In the genomic region with DNA sequence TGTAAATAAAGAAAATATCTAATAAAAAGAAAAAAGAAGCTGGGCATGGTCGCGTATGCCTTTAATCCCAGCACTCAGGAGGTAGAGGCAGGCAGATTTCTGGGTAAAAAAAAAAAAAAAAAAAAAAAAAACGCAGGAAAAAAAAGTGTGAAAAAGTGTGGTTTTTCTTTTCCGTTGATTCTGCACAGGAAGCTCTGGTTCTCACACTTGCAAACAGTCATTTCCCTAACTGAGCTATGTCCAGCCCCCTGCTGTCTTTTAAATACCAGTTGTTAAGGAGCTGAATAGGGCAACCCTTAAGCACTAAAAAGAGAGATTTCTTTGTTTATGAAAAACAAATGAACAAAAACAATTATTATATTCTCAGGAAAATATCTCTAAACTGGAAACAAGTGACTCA, we compare ENCODE assay signal across 17 mouse cellular contexts. TPM values are rescaled to one million over a fixed set of nuclear protein-coding genes. Genes with fewer than 3 reads are reported as not detected.
DNase-seq lines count a peak whose midpoint lies in the region; ATAC-seq and TF ChIP-seq lines count a peak whose summit lies in the region.
"Had no signal": no experiment of that assay in that cellular context is flagged by ENCODE, and none has a peak within 500 bp of the region (broad histone marks: within the 10 kb centered on the region; RNA-seq: fewer than 3 reads in every experiment).

No protein-coding gene starts in this region.

- no peaks in the 10 kb centered on the region for H3K9me3 ChIP-seq in heart, embryonic 16.5 days (replicated peaks; ENCODE audit: control insufficient read depth, low read length)
- no peaks in the 10 kb centered on the region for H3K9me3 ChIP-seq in CH12.LX (replicated peaks; ENCODE audit: low read length)
- H3K9me3 ChIP-seq in liver, postnatal 0 days (ENCODE audit: low read length): no peaks in the 10 kb centered on the region
- H3K9me3 ChIP-seq: liver, embryonic 15.5 days; midbrain, embryonic 10.5 days; neural tube, embryonic 15.5 days had no signal

- H3K79me2 ChIP-seq in CH12.LX (replicated peaks; ENCODE audit: control insufficient read depth, extremely low read depth, insufficient read depth, poor library complexity, severe bottlenecking): no peaks in the 10 kb centered on the region

- dilution Hi-C loops in CH12.LX (cut with MboI; ENCODE audit: extremely low pct_ligation_motif_present, extremely low pct_unique_long_range_greater_than_20kb, low sequenced_read_pairs): no loop called here

- no peaks in the 10 kb centered on the region for H3K36me3 ChIP-seq in heart, embryonic 16.5 days (ENCODE audit: control insufficient read depth, insufficient read depth)
- H3K36me3 ChIP-seq in CH12.LX (replicated peaks in 1 of 2; ENCODE audit: control insufficient read depth in 1 of 2, insufficient read depth in 1 of 2, low read length in 1 of 2): no peaks in the 10 kb centered on the region
- H3K36me3 ChIP-seq in liver, postnatal 0 days (replicated peaks; ENCODE audit: insufficient read depth, low read length): no peaks in the 10 kb centered on the region
- H3K36me3 ChIP-seq: liver, embryonic 15.5 days; midbrain, embryonic 10.5 days; neural tube, embryonic 15.5 days had no signal

- peak; percentile 49; the same call in 1 of the 2 replicates for TF ChIP-seq EP300 in CH12.LX (IDR thresholded peaks at IDR 0.05; ENCODE audit: low read length)
- TF ChIP-seq EP300 in liver, postnatal 0 days (IDR thresholded peaks at IDR 0.05; ENCODE audit: low read depth): no peak

- no peak for DNase-seq in heart, adult 9 months (ENCODE audit: low spot score in 2 of 2)
- DNase-seq in CH12.LX (ENCODE audit: extremely low read depth): peak; percentile 55
- peak; percentile 26 for DNase-seq in brain, embryonic 14.5 days (ENCODE audit: low read depth)
- no peak for DNase-seq in yolk sac, embryonic 10.5 days (ENCODE audit: low spot score)
- DNase-seq in ovary, postnatal 14 days (ENCODE audit: low spot score): no peak
- DNase-seq in liver, postnatal 0 days: no peak
- DNase-seq: adrenal gland, postnatal 25 days; cerebellum, adult 2 months; gastrocnemius, postnatal 25 days; heart, postnatal 36 days; kidney, postnatal 4 days had no signal

- no peak for TF ChIP-seq POLR2A in CH12.LX (IDR thresholded peaks at IDR 0.05; ENCODE audit: low read depth, low read length)
- TF ChIP-seq POLR2A in brain, embryonic 14.5 days (IDR thresholded peaks at IDR 0.05; ENCODE audit: borderline replicate concordance, extremely low read depth, insufficient read depth, insufficient read length, poor library complexity, severe bottlenecking): no peak

- H3K27ac ChIP-seq in heart, embryonic 16.5 days (ENCODE audit: low read length): peak overlapping the region; percentile 39; the same call in 1 of the 2 replicates
- H3K27ac ChIP-seq in CH12.LX (ENCODE audit: insufficient read depth, low read depth): no peak overlapping the region
- no peak overlapping the region for H3K27ac ChIP-seq in liver, postnatal 0 days (ENCODE audit: low read depth)
- H3K27ac ChIP-seq: liver, embryonic 15.5 days; midbrain, embryonic 10.5 days; neural tube, embryonic 15.5 days had no signal

- no peaks in the 10 kb centered on the region for H3K27me3 ChIP-seq in heart, embryonic 16.5 days (ENCODE audit: control insufficient read depth, insufficient read depth, low read length)
- no peaks in the 10 kb centered on the region for H3K27me3 ChIP-seq in CH12.LX (replicated peaks)
- no peaks in the 10 kb centered on the region for H3K27me3 ChIP-seq in liver, postnatal 0 days (ENCODE audit: insufficient read depth, low read length)
- H3K27me3 ChIP-seq: liver, embryonic 15.5 days; neural tube, embryonic 15.5 days had no signal

- H3K4me1 ChIP-seq in heart, embryonic 16.5 days (ENCODE audit: control insufficient read depth, insufficient read depth, low read length): no peaks in the 10 kb centered on the region; the same call in 1 of the 2 replicates
- H3K4me1 ChIP-seq in CH12.LX (ENCODE audit: control insufficient read depth in 1 of 2, insufficient read depth in 2 of 2): peaks cover 2 to 21% of the 10 kb centered on the region in 2 experiments; a peak in 3 of 4 replicates
- peaks cover 4% of the 10 kb centered on the region; the same call in 1 of the 2 replicates for H3K4me1 ChIP-seq in liver, postnatal 0 days (ENCODE audit: insufficient read depth)
- H3K4me1 ChIP-seq: liver, embryonic 15.5 days; midbrain, embryonic 10.5 days; neural tube, embryonic 15.5 days had no signal

- in situ Hi-C loops in CH12.LX (cut with MboI; ENCODE audit: low pct_ligation_motif_present, low pct_unique_long_range_greater_than_20kb, low sequenced_read_pairs): no loop called here

- no peak for TF ChIP-seq CTCF in CH12.LX (conservative IDR thresholded peaks at IDR 0.05 in 1 of 2, IDR thresholded peaks at IDR 0.05 in 1 of 2; ENCODE audit: low read depth in 2 of 2, low read length in 2 of 2)
- no peak for TF ChIP-seq CTCF in brain, embryonic 14.5 days (IDR thresholded peaks at IDR 0.05; ENCODE audit: borderline replicate concordance, extremely low read depth, insufficient read depth, insufficient read length)
- TF ChIP-seq CTCF in liver, postnatal 0 days (IDR thresholded peaks at IDR 0.05; ENCODE audit: low read depth): no peak

- peak; percentile 53; the same call in 1 of the 2 replicates for ATAC-seq in heart, embryonic 16.5 days (replicated peaks; ENCODE audit: extremely low read depth, insufficient read depth, low FRiP score)
- ATAC-seq in monocyte, adult 5-6 weeks (replicated peaks; ENCODE audit: insufficient number of reproducible peaks, low FRiP score, low TSS enrichment, poor library complexity, severe bottlenecking): 0 out of 2 replicates have a peak, but pooled peaks have one; percentile 54
- no peak for ATAC-seq in liver, postnatal 0 days

- 0 out of 2 replicates have a peak overlapping the region, but pooled peaks have one; percentile 26 for H3K4me2 ChIP-seq in heart, embryonic 16.5 days (ENCODE audit: low read depth, low read length)
- no peak overlapping the region for H3K4me2 ChIP-seq in CH12.LX (ENCODE audit: insufficient read depth, low read depth, poor library complexity, severe bottlenecking)
- no peak overlapping the region for H3K4me2 ChIP-seq in liver, postnatal 0 days (ENCODE audit: low read depth, low read length)
- H3K4me2 ChIP-seq: heart, embryonic 11.5 days; liver, embryonic 15.5 days; neural tube, embryonic 15.5 days had no signal

- WGBS in heart, embryonic 16.5 days: 34% methylated on average over 4 of the region's 4 CpGs
- WGBS in liver, postnatal 0 days (ENCODE audit: insufficient replicate concordance): 13% methylated on average over 4 of the region's 4 CpGs

- no peak overlapping the region for H3K4me3 ChIP-seq in heart, embryonic 16.5 days (ENCODE audit: low read length)
- no peak overlapping the region for H3K4me3 ChIP-seq in CH12.LX (replicated peaks in 1 of 3; ENCODE audit: low read depth in 2 of 3, low read length in 2 of 3, poor library complexity in 1 of 3)
- H3K4me3 ChIP-seq in liver, postnatal 0 days (ENCODE audit: low read depth, low read length): no peak overlapping the region
- H3K4me3 ChIP-seq: liver, embryonic 15.5 days; midbrain, embryonic 10.5 days; neural tube, embryonic 15.5 days had no signal

- TF ChIP-seq RAD21 in CH12.LX (IDR thresholded peaks at IDR 0.05; ENCODE audit: low read depth, low read length): no peak

- no peak overlapping the region for H3K9ac ChIP-seq in heart, embryonic 16.5 days (ENCODE audit: low read length)
- no peak overlapping the region for H3K9ac ChIP-seq in CH12.LX (ENCODE audit: insufficient read depth, low read depth)
- no peak overlapping the region for H3K9ac ChIP-seq in liver, postnatal 0 days (replicated peaks)
- H3K9ac ChIP-seq: liver, embryonic 15.5 days; neural tube, embryonic 15.5 days had no signal

TF ChIP-seq in CH12.LX, 34 proteins besides CTCF, POLR2A, EP300 and RAD21:
- no peak for TF ChIP-seq JUN (IDR thresholded peaks at IDR 0.05; ENCODE audit: insufficient read depth, low read depth, low read length)
- peak; percentile 96 for TF ChIP-seq ZNF384 (IDR thresholded peaks at IDR 0.05; ENCODE audit: low read depth, low read length)
- peak; percentile 55 for TF ChIP-seq ETS1 (conservative IDR thresholded peaks at IDR 0.05; ENCODE audit: low read depth, low read length)

RNA-seq across cellular contexts. Expression of a gene that starts 41.0 kb away (rescaled TPM):
- 21.3 and 26.0 TPM in 2 replicates for polyA plus RNA-seq in heart, embryonic 16.5 days (2015; fragmentation: Nextera tagmentation; extraction: Ambion mirVana)
- total RNA-seq in CH12.LX (2012; rRNA removed): 65.5 and 82.2 TPM in 2 replicates
- 232 and 237 TPM in 2 replicates for total RNA-seq in CH12.LX (2014; rRNA removed)
- polyA plus RNA-seq in CH12.LX (2012; ENCODE audit: insufficient read length, low read depth): 148 and 176 TPM in 2 replicates
- polyA plus RNA-seq in brain, embryonic 14.5 days (2012; rRNA removed): 49.3 and 75.0 TPM in 2 replicates
- 303 to 478 TPM (median 420 TPM) in 3 replicates for total RNA-seq in monocyte, adult 5-6 weeks (2017)
- 16.7 and 21.6 TPM in 2 replicates for polyA plus RNA-seq in liver, postnatal 0 days (2015; fragmentation: Nextera tagmentation; extraction: Ambion mirVana)

Comparison
In these comparisons a context has a peak if more than half of its experiments do, and no peak if none do; other contexts are left out.
1. DNase-seq: peak in CH12.LX (single experiment) and brain, embryonic 14.5 days (single experiment); none in heart, adult 9 months (0 of 2), yolk sac, embryonic 10.5 days (single experiment), ovary, postnatal 14 days (single experiment) and liver, postnatal 0 days (single experiment).